Mouse (Mus musculus): ENCODE data around the gene Psme1.
A peak's percentile ranks its signal among the peaks of the same experiment; 100 is the strongest.

The Psme1 gene

DNA sequence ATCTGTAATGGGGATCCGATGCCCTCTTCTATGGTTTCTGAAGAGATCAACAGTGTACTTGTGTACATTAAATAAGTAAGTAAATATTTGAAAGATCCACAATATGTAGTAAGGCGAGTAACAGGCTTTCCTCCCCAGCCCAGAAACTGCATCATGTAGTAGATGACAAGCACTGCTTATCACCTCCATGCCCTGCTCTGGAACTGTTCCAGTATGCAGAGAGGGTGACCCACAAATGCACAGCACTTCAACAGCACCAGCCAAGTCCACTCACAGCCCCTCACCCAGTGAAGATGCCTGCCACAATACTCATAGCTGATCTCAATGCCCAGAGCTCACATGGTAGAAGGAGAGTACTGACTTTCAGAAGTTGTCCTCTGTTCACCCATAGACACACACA, 7.3 kb upstream of the Psme1 start:
- no peak for DNase-seq (ENCODE audit: low read depth, low spot score)

DNA sequence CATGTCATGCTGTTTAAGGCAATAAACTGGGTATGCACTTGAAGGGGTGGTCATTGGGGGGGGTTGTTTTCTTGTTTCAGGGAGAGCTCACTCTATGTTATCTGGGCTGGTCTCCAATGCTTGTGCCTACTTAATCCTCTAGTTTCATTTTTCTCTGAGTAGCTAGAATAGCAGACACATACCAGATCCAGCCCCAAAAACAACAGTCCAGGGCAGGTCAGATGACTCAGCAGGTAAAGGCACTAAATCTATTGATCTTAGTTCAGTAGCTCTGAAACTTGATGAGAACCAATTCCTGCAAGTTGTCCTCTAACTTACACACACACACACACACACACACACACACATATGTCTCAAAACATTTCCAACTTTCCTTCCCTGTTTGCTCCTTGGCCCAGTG, 6.2 kb upstream of the Psme1 start:
- DNase-seq (ENCODE audit: low read depth, low spot score), result no peak

DNA sequence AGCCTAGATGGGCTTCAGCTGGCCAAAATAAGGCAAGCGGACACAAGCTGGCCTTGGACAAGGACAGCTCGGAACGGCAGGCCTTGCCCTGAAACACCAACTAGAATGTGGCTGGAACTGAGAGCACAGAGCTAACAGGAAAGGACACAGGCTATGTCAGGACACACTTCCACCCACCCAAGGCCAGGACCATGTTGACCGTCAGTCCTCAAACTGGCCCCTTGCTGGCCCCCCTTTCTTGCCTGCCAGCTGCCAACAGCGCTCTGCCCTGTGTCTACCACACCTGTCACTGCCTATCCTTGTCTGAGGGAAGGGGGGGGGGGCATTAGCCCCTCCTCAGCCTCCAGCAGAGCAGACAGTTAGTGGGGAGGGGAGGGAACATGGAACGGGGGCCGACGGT, 2.6 kb upstream of the Psme1 start, which contains the start of gene Fitm1:
Gene Fitm1, plus strand, starts transcription at position 316 of the 400 bp plus-strand sequence.
- no peak for DNase-seq (ENCODE audit: low read depth, low spot score)

DNA sequence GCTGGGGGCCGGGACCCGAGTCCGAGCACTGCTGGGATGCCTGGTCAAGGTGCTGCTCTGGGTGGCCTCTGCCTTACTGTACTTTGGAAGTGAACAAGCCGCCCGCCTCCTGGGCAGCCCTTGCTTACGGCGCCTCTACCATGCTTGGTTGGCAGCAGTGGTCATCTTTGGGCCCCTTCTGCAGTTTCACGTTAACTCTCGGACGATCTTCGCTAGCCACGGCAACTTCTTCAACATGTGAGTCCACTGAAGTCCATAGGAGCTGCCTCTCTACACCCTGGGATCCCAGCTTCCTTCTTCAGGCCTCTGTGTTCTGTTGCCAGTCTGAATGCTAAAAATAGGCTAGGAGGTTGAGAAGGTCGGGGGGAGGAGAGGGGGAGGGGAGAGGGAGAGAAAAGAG, 2.2 kb upstream of the Psme1 start:
- DNase-seq (ENCODE audit: low read depth, low spot score), result no peak

DNA sequence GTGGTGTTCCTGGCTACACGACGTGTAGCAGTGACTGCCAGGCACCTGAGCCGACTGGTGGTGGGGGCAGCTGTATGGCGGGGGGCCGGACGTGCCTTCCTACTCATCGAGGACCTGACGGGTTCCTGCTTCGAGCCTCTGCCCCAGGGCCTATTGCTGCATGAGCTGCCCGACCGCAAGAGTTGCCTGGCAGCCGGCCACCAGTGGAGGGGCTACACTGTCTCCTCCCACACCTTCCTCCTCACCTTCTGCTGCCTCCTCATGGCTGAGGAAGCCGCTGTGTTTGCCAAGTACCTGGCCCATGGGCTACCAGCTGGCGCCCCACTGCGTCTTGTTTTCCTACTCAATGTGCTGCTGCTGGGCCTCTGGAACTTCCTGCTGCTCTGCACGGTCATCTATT, 1.5 kb upstream of the Psme1 start:
- DNase-seq (ENCODE audit: low read depth, low spot score), result peak; percentile 34

DNA sequence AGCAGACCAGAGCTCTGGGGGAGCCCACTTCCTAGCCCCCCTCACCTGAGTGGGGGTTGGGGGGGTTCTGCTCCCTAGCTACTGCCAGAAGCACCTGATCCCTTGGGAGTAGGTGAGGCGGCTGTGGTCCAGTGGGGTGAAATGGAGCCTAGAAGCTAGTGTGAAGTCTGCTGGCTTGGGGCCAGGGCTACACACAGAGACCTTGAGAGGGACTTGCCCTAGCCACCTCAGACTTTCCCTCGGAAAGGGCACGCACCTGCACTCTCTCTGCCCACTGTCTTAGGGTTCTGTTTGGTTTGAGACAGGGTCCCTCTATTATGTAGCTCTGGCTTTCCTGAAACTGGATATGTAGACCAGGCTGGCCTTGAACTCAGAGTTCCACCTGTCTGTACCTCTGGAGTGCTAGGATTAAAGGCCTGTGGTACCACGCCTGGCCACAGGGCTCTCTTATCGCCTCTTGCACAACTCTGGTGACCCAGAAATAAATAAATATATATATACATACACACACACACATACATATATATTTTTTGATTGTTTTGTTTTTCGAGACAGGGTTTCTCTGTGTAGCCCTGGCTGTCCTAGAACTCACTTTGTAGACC, 846 bp downstream of the Psme1 start:
- peak; percentile 29 for DNase-seq (ENCODE audit: low read depth, low spot score)

DNA sequence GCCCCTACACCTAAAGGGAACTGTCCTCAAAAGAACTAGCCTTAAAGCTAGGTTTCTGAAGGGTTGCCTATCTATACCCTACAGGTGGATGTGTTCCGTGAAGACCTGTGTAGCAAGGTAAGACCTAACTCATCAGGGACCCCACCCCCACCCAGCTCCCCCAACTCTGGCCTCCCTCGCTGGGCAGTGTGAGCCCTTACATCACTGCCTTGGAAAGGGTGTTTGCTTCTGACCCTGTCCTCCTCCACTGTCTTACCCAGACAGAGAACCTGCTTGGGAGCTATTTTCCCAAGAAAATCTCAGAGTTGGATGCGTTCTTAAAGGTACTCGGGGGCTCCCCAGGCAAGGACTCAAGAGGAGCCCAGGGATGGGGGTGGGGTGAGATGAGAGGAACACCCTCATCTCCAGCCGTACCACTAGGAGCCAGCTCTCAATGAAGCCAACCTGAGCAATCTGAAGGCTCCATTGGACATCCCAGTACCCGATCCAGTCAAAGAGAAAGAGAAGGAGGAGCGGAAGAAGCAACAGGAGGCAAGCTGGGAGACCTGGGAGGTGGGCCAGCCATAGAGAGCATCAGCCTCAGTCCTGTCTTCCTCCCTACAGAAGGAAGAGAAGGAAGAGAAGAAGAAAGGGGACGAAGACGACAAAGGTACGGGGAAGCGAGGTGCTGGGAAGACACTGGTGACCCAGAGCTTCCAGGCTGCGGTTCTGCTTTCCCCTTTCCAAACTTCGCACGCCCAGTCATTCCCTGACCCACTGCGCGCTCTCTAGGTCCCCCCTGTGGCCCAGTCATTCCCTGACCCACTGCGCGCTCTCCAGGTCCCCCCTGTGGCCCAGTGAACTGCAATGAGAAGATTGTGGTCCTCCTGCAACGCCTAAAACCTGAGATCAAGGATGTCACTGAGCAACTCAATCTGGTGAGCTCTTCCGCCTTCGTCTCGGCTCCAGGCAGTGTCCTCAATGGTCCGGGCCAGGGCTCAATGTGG, 1.9 kb downstream of the Psme1 start:
- DNase-seq (ENCODE audit: low read depth, low spot score), result peak; percentile 44

DNA sequence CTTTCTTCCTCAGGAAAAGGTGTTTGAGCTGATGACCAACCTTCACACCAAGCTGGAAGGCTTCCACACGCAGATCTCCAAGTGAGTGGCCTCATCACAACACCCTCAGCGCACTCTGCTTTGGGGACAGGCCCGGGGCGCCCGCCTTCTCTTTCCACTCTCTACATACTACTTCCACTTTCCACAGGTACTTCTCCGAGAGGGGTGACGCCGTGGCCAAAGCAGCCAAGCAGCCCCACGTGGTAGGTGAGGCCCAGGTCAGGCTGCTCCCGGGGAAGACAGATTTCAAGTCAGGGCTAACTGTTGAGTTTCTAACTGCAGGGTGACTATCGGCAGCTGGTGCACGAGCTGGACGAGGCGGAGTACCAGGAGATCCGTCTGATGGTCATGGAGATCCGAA, 2.8 kb downstream of the Psme1 start:
- DNase-seq (ENCODE audit: low read depth, low spot score), result no peak

DNA sequence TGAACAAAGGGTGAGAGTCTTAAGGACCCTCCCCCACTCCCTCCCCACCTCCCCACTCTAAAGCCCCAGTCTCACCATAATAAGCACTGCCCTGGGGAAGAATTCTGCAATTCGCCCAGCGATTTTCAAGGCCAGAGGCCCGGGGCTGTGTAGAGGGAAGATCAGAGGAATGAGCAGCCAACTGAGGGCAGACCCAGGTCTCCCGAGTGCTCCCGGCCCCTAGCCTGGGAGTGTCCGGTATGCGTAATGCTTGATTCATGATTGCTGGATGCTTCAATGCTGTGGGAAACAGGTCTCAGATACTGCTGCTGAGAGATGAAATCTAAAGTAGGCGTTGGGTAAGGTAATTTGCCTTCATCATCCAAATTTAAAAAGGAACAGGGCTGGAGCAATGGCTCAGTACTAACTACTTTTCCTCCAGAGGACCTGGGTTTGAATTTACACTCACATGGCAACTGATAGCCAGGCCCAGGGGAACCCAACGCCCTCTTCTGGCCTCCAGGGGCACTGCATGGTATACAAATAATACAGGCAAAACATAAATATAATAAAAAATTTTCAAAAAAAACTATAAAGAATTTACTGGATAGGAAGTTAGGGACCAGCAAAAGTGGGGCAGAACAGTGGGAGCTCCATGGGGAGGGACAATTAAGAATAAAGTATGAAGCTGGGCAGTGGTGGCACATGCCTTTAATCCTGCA, 4.2 kb downstream of the Psme1 start:
- peak; percentile 71 for DNase-seq (ENCODE audit: low read depth, low spot score)

DNA sequence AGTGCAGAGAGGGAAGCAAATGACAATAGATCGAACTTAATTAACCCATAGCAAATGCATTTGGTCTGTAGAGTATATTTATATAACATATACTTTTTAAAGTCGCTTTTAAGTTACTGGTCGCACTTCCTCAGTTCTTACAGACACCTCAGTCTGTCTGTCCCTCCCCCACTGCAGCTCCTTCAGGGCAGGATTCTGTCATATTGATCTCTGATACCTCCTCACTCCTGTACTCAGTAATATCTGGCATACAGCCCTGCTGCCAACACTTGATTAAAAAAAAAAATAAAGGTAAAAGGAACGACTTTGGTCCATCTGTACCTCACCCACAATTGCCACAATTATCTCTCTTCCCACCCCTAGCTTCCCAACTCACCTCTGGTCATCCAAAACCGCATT, 6.4 kb downstream of the Psme1 start:
- no peak for DNase-seq (ENCODE audit: low read depth, low spot score)

DNA sequence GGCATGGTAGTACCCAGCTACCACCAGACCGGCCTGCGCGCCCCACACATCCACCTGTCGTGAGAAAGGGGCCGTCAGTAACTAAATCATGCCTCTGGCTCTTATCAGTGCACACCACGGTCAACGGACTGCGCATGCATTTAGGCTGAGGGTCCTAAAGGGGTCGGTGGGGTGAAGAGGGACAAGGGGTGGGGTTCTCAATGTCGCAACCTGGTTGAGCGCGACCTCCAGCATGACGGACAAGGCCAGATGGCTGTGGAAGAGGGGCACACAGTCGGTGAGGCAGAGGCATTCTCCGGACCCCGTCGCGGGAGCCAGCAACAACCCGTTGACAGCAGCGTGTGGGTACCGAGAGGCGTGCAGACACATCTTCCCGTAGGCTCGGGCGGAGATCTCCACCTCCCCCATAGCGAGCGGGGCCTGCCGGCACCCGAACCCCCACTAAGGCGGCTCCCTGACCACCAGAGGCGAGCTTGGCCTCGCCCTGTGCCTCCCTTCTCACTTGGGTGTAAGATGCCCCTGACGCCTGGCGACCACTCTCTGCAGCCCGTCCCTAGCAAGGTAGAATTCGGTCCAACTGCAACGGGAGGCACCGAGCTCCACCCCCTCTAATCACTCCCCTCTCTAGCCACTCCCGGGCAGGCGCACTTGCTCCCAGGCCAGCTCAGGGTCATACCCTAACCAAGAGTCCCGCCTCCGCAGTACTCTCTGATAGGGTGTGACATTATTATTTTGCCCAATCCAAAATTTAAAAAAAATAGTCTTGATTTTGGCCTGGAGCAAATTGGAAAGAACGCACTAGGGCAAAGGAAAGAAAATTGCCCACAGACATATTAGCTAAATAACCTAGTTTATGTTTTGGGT, 7.0 kb downstream of the Psme1 start, which contains the start of gene Emc9:
Gene Emc9, minus strand, starts transcription at position 601 of the 864 bp plus-strand sequence.
- DNase-seq (ENCODE audit: low read depth, low spot score), result peak; percentile 86

DNA sequence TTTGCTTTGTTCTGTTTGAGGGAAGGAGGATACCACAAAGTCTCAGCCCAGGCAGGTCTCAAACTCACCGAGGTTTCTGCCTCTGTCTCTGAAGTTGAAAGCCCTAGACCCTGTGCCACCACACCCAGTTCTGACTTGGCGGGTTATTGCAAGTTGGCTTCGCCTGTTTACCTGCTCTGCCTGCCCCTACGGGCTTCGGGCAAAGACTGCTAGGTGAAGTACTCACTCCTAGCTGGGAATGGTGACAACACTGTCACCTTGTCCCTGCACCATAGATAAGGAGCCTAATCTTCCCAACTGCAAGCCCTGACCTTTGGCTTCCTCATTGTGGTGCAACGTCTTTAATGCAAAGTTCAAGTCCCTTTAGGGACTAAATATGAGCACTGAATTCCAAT, 7.6 kb downstream of the Psme1 start:
- no peak for DNase-seq (ENCODE audit: low read depth, low spot score)

DNA sequence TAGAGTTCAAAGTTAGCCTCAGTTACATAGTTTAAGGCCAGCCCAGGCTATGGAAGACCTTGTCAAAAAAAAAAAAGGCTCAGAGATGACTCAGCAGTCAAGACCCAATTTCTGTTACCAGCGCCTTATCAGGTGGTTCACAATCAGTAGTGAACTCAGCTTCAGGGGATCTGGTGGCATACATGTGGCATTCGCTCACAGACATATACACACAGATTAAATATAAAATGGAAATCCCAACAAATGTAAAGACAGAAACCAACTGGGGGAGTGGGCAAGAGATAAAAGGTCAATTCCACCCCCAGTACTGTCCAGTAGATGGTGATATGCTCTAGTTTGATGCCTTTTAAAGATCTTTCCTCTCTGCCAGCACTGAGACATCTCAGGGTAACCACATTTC, 8.2 kb downstream of the Psme1 start:
- DNase-seq (ENCODE audit: low read depth, low spot score), result no peak

DNA sequence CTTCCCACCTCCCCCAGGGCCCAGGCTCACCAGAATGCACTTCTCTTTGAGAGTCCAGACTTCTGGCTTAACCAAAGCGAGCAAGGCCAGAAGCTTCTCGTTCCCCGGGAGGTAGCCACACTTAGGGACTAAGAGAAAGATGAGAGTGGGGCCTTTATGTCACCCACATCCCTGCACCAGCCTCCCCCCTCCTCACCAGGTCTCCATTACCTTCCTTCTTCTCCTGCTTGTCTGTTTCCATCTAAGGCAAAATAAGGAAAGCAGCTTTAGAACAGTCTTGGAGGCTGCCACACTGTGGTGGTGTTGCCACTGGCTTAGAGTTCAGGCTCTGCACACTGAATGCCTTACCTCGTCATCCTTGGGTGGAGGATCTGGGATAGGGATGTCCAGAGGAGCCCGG, 11.3 kb downstream of the Psme1 start:
- DNase-seq (ENCODE audit: low read depth, low spot score), result no peak

DNA sequence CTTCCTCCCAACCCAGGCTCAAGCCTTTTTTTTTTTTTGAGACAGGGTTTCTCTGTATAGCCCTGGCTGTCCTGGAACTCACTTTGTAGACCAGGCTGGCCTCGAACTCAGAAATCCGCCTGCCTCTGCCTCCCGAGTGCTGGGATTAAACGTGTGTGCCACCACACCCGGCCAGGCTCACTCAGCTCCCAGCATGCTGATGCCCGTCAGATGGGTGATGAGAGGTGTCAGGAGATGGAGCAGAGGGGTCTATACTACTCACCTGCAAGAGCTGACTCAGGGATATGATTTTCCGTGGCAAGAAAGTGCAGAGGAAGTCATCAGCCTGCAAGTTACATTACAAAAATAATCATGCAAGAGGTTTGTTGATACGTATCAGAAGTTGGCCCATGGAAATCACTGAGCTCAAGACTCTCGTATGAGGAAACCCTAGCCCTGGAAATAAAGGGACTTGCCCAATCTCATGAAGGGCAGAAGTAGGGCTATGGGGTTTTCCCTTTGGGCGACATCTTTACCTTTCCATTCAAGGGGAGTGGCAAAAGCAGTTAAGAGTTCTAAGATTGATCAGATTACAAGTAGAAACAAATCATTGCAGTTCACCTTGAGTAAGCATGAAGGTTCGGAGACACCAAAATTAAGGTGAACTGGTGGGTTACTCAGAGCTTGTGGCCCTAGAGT, 12.0 kb downstream of the Psme1 start:
- no peak for DNase-seq (ENCODE audit: low read depth, low spot score)

DNA sequence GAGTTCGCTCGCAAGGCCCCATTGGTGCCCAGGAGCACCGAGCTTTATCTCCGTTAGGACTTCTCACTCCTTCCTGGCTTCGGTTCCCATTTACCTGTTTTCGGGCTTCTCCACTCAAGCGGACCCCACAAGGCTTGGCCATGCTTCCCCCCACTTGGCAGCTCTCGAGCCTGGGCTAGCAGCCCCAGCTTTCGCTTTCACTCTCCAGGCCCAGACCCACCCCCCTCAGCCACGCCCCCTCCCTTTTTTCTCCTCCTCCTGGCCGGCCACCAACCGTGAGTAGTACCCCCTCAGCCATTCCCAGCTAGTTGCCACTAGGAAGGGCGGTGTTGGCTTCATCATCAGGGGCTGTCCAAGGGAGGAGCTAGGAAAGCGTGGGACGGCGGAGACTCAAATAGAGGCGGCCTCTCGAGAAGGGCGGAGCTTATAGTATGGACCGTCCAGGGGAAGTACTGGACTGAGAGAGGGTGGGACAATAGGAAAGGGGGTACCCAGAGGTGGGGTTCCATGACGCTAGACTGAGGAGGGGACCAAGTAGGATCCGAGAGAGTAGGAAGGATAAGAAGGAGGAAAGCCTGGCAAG, 12.9 kb downstream of the Psme1 start, which contains the start of gene Psme2:
Gene Psme2, minus strand, starts transcription at position 366 of the 583 bp plus-strand sequence.
- DNase-seq (ENCODE audit: low read depth, low spot score), result peak; percentile 98

DNA sequence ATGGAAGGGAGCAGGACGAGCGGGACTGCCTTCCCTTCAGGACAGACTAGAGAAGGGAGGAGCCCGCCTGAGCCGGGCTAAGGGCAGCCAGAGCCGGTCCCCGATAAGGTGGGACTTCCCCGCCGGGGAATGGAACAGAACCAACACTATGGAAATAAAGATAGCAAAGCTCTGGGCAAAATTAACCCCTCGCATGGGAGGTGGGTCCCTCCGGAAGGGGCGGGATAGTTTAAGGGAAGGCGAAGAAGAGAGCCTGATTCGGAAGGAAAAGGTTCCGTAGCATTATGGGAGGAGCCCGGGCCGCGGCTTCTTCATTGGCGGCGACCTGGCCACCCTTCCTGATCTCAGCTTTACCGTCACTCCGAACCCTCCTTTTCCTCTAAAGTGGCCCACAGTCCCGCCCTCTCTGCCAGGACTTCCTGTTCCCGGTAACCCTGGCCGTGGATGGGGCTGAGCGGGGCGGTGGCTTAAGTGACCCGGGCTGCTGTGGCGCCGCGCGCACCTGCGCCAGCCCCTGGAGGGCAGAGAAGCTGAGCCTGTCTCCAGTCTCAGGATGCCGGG, 13.5 kb downstream of the Psme1 start, which contains the start of gene Rnf31:
Gene Rnf31, plus strand, starts transcription at position 378 of the 561 bp plus-strand sequence.
- peak; percentile 98 for DNase-seq (ENCODE audit: low read depth, low spot score)

DNA sequence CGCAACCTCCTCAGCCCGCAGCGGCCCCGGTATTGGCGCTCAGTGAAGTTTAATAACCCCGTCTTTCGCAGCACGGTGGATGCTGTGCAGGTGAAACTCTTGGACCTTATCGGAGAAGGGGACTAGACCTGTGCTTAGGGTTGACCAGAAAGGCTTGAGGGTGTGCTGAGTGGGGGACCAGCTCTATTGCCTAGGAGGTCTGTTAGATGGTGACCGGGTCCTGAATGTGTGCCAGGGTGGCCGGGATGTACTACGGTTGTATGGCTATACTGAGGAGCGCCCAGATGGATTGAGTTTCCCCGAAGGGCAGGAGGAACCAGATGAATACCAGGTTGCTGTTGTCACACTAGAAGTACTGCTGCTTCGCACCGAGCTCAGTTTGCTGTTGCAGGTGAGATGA, 14.3 kb downstream of the Psme1 start:
- no peak for DNase-seq (ENCODE audit: low read depth, low spot score)

DNA sequence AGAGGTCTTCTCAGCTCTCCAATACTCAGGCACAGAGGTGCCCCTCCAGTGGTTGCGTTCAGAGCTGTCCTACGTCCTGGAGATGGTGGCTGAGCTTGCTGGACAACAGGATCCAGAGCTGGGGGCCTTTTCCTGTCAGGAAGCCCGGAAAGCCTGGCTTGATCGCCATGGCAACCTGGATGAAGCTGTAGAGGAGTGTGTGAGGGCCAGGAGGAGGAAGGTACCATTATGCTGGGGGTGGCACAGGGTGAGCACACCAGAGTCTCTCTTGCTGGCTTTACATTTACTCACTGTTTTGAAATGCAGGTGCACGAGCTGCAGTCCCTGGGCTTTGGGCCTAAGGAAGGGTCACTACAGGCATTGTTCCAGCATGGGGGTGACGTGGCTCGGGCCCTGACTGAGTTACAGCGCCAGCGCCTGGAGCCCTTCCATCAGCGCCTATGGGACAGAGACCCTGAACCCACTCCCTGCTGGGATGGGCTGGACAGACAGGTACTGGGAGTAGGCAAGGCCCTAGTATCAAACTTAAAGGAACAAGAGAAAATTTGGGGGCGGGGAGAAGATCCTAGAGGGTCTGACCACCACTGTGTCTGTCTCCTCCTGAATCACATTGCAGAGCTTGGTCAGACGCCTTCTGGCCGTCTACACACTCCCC, 18.2 kb downstream of the Psme1 start:
- no peak for DNase-seq (ENCODE audit: low read depth, low spot score)
